Mouse (Mus musculus) stomach, embryonic 14.5 days (tissue): ENCODE data around the gene Clrn2. TPM values are rescaled to one million over a fixed set of nuclear protein-coding genes. Genes with fewer than 3 reads are reported as not detected.

Experiments used
- ATAC-seq: fragments of 200-750 bp; cut with Nextera tagmentation; 2 replicates; pipeline ENCODE4 v1.8.0; 2017; ENCODE audit warnings: low read depth, moderate TSS enrichment; ENCODE audit not compliant: insufficient number of reproducible peaks, insufficient read depth, low FRiP score
- H3K27ac ChIP-seq: fragments of 300-500 bp; sonication (generic); 2 replicates; pipeline ENCODE4 v1.5.1; 2014; ENCODE audit warnings: mild to moderate bottlenecking, low read length, moderate library complexity, mixed read lengths
- H3K27me3 ChIP-seq: fragments of 300-500 bp; sonication (generic); 2 replicates; pipeline ENCODE4 v1.6.1; 2014; ENCODE audit warnings: low read length, control low read depth, mixed read lengths; ENCODE audit not compliant: control insufficient read depth, insufficient read depth
- H3K36me3 ChIP-seq: fragments of 300-500 bp; sonication (generic); 2 replicates; pipeline ENCODE4 v1.6.1; 2014; ENCODE audit warnings: mild to moderate bottlenecking, control low read depth, low read length, moderate library complexity, mixed read lengths; ENCODE audit not compliant: control insufficient read depth, insufficient read depth
- H3K4me1 ChIP-seq: fragments of 300-500 bp; sonication (generic); 2 replicates; pipeline ENCODE4 v1.6.1; 2014; ENCODE audit warnings: low read length, control low read depth, mixed read lengths; ENCODE audit not compliant: control insufficient read depth, insufficient read depth
- H3K4me2 ChIP-seq: fragments of 300-500 bp; sonication (generic); replicated peaks from 2 replicates; pipeline ENCODE4 v1.6.1; 2014; ENCODE audit warnings: low read depth, low read length, control low read depth
- H3K4me3 ChIP-seq: fragments of 300-500 bp; sonication (generic); 2 replicates; pipeline ENCODE4 v1.5.1; 2014; ENCODE audit warnings: low read depth, low read length, control low read depth
- H3K9ac ChIP-seq: fragments of 300-500 bp; sonication (generic); replicated peaks from 2 replicates; pipeline ENCODE4 v1.6.1; 2014; ENCODE audit warnings: low read depth, mild to moderate bottlenecking, control low read depth, low read length, moderate library complexity, mixed read lengths
- H3K9me3 ChIP-seq: fragments of 300-500 bp; sonication (generic); 2 replicates; pipeline ENCODE4 v1.6.1; 2016; ENCODE audit warnings: low read depth, low read length, control low read depth; ENCODE audit not compliant: control insufficient read depth
- WGBS: fragments of 180-500 bp; shearing (Covaris S2); extraction: QIAGEN DNeasy Blood & Tissue Kit; methylation state at CpG from one replicate; pipeline ENCODE4 v1.1.7; 2014; 5-methylcytosine and 5-hydroxymethylcytosine counted together
- polyA plus RNA-seq: library from polyadenylated mRNA; unstranded; fragments of >200 nt; fragmentation: Nextera tagmentation; extraction: Ambion mirVana; gene quantifications from 2 replicates; pipeline ENCODE4 v1.2.1, GENCODE M21; 2014

The Clrn2 gene
- polyA plus RNA-seq, 1 experiment from 2014 or later = not detected

GRCm38 (mm10) chr5:45474758-45475157 is 21.2 kb downstream of the Clrn2 start:
- WGBS = 76% methylated on average over 3 of the region's 4 CpGs
- no peaks in the 10 kb centered on the region for H3K36me3 ChIP-seq
- no peak for ATAC-seq
- H3K4me1 ChIP-seq = no peaks in the 10 kb centered on the region
- H3K9ac ChIP-seq = no peak overlapping the region
- no peak overlapping the region for H3K4me3 ChIP-seq
- no peaks in the 10 kb centered on the region for H3K9me3 ChIP-seq
- no peak overlapping the region for H3K27ac ChIP-seq
- H3K4me2 ChIP-seq = no peak overlapping the region
- no peaks in the 10 kb centered on the region for H3K27me3 ChIP-seq

- Histone ChIP-seq H3K4me3 (no peak overlapping the region), H3K4me1 (no peaks in the 10 kb centered on the region), H3K27ac (no peak overlapping the region), H3K36me3 (no peaks in the 10 kb centered on the region), H3K27me3 (no peaks in the 10 kb centered on the region), H3K9me3 (no peaks in the 10 kb centered on the region), H3K4me2 (no peak overlapping the region), H3K9ac (no peak overlapping the region)
- 88% methylated on average over 5 of the region's 5 CpGs for WGBS
- ATAC-seq = no peak
Observed at GRCm38 (mm10) chr5:45475771-45476170, 22.2 kb downstream of the Clrn2 start.

- Histone ChIP-seq H3K4me1 (no peaks in the 10 kb centered on the region), H3K36me3 (no peaks in the 10 kb centered on the region), H3K27ac (no peak overlapping the region), H3K4me3 (no peak overlapping the region), H3K9ac (no peak overlapping the region), H3K9me3 (no peaks in the 10 kb centered on the region), H3K4me2 (no peak overlapping the region), H3K27me3 (no peaks in the 10 kb centered on the region)
- 40% methylated on average over 6 of the region's 6 CpGs for WGBS
- ATAC-seq = no peak
Observed at GRCm38 (mm10) chr5:45476288-45476687, 22.7 kb downstream of the Clrn2 start.

DNA sequence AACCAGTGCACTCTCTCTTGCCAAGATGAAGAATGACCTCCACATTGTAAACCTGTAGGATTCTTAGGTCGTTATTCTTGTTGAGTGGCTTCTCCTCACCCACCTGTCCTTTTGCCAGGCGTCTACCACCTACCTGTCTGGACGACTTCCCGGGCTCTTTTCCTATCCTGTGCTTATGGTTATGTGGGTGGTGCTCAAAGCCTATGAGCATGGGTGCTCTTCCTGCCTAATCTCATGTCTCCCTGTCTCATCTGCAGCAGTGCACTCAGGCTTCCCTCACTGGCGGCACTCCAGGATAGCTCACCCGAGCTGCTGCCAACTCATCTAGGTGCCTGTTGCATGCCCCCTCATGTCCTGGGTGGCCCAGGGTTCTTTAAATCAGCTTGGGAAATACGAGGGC is 24.1 kb downstream of the Clrn2 start:
- no peak overlapping the region for H3K9ac ChIP-seq
- H3K27ac ChIP-seq = no peak overlapping the region
- H3K4me2 ChIP-seq = no peak overlapping the region
- no peaks in the 10 kb centered on the region for H3K4me1 ChIP-seq
- no peak for ATAC-seq
- no peak overlapping the region for H3K4me3 ChIP-seq
- no peaks in the 10 kb centered on the region for H3K9me3 ChIP-seq
- no peaks in the 10 kb centered on the region for H3K36me3 ChIP-seq
- no peaks in the 10 kb centered on the region for H3K27me3 ChIP-seq
- 74% methylated on average over 7 of the region's 7 CpGs for WGBS

DNA sequence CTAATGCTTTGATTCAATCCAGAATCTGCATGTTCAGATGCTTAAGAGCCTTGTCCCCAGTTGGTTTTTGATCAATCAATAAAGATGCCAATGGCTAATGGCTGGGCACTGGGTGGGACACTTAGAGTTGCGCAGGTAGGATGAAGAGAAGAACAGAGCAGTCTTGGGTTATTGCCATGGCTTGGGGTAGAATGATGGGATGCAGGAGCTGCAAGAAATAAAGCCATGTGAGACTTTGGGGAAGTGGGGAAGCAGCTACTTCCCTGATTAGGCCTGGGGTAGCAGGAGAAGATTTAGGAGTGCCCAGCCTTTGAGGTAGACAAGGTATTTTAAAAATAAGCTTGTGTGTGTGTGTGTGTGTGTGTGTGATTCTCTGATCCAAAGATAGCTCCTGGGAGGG is 26.5 kb downstream of the Clrn2 start:
- Histone ChIP-seq H3K27ac (no peak overlapping the region), H3K4me3 (no peak overlapping the region), H3K9ac (no peak overlapping the region), H3K4me1 (no peaks in the 10 kb centered on the region), H3K9me3 (no peaks in the 10 kb centered on the region), H3K27me3 (no peaks in the 10 kb centered on the region), H3K36me3 (no peaks in the 10 kb centered on the region), H3K4me2 (no peak overlapping the region)
- no peak for ATAC-seq
- 89% methylated on average over 1 of the region's 1 CpGs for WGBS

DNA sequence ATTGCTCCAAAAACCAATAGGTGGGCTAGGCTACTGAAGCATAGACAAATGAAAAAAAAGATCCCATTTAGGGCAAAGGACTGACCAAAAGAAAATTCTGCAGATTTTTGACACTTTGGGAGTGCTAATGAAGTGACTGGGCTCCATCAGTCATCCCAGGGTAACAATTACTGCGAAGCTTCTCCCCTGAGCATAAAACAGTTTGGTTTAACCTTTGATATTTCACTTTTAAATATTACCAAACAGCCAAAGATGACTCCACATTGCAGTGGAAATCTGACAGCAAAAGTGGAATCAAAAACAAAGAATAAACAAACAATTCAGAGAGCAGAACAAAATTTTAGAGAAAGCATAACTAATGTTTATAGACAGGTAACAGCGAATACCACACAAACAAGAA is 27.6 kb downstream of the Clrn2 start:
- H3K9me3 ChIP-seq = no peaks in the 10 kb centered on the region

DNA sequence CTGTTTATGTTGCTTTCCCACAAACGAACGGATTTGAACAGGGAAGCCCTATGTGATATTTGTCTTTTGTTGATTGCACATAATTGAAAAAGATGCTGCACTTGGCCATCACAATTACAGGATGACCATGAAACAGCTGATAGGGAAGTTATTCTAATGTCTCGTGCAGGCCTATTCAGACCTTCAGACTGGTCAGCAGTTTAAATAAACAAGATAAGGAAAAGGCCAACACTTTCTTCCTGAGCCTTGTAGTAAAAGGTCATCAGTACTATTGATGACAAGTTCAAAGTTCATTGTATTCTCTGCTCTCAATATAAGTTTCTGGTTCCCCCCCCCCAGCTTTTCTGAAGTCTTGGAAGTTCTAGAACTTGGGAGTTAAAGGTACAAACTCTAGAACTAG is 29.1 kb downstream of the Clrn2 start:
- Histone ChIP-seq H3K4me3 (no peak overlapping the region), H3K27ac (no peak overlapping the region), H3K9ac (no peak overlapping the region), H3K36me3 (no peaks in the 10 kb centered on the region), H3K4me2 (no peak overlapping the region), H3K27me3 (no peaks in the 10 kb centered on the region), H3K9me3 (no peaks in the 10 kb centered on the region), H3K4me1 (no peaks in the 10 kb centered on the region)
- WGBS = 58% methylated on average over 3 of the region's 3 CpGs
- ATAC-seq = no peak

More for the DNA sequence above, 27.6 kb downstream of the Clrn2 start:
- H3K36me3 ChIP-seq = no peaks in the 10 kb centered on the region
- no peak overlapping the region for H3K4me3 ChIP-seq
- H3K9ac ChIP-seq = no peak overlapping the region
- no peaks in the 10 kb centered on the region for H3K27me3 ChIP-seq
- no peak overlapping the region for H3K27ac ChIP-seq
- no peak overlapping the region for H3K4me2 ChIP-seq
- H3K4me1 ChIP-seq = no peaks in the 10 kb centered on the region
- ATAC-seq = no peak
- 76% methylated on average over 2 of the region's 2 CpGs for WGBS

DNA sequence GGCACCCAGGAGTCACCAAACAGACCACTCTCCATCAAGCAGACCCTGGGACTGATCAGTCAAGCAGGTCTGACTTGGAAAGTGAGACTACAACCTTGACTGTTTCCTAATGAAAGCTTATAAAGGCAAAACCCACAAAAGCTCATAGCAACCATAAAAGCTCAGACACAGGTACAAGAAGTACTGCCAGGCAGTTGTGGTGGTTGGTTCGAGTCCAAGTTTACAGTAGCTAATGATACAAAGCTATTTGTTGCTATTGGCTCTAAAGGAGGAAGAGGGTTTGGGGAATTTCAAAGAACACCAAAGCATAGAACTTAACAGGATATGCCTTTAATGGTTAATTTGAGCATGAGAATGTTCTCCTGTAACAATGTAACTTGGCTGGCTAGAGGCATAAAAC is 30.1 kb downstream of the Clrn2 start:
- Histone ChIP-seq H3K9ac (no peak overlapping the region), H3K4me1 (no peaks in the 10 kb centered on the region), H3K27ac (no peak overlapping the region), H3K36me3 (no peaks in the 10 kb centered on the region), H3K4me2 (no peak overlapping the region), H3K27me3 (no peaks in the 10 kb centered on the region), H3K9me3 (no peaks in the 10 kb centered on the region), H3K4me3 (no peak overlapping the region)
- WGBS = 81% methylated on average over 1 of the region's 1 CpGs
- no peak for ATAC-seq

DNA sequence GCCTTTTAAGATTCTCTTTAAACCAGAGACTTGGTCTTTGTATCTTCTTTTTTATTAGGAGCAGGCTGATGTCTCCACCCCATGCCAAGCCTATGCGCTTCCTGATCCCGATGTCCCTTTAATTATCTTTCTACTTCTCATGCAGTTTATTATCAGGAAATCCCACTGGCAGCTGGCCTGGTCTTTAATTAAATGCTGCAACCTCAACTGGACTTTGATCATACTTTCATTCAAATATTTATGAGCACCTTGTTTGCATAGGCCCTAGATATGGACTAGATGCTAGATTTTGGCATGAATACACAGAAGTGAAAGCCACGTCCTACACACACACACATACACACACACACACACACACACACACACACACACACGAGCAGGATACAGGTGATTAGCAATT is 38.2 kb downstream of the Clrn2 start:
- Histone ChIP-seq H3K9me3 (no peaks in the 10 kb centered on the region), H3K9ac (no peak overlapping the region)

More for the DNA sequence above, 38.2 kb downstream of the Clrn2 start:
- H3K4me1 ChIP-seq = peaks cover 8% of the 10 kb centered on the region
- WGBS = 72% methylated on average over 4 of the region's 4 CpGs
- no peak for ATAC-seq
- no peaks in the 10 kb centered on the region for H3K36me3 ChIP-seq
- no peak overlapping the region for H3K4me3 ChIP-seq
- no peak overlapping the region for H3K4me2 ChIP-seq
- H3K27me3 ChIP-seq = no peaks in the 10 kb centered on the region
- H3K27ac ChIP-seq = no peak overlapping the region
